Mouse (Mus musculus) midbrain, embryonic 14.5 days (tissue): ENCODE measurements around the gene Slc25a29. TPM values are rescaled to one million over a fixed set of nuclear protein-coding genes. Genes with fewer than 3 reads are reported as not detected.

Experiments used
- ATAC-seq: fragments of 200-750 bp; cut with Nextera tagmentation; 2 replicates; pipeline ENCODE4 v1.8.0; 2017; ENCODE audit warnings: moderate number of reproducible peaks, moderate library complexity; ENCODE audit not compliant: low FRiP score, low TSS enrichment
- DNase-seq: peaks from one replicate; pipeline ENCODE4 v3.0.0-alpha.2; 2015
- H3K27ac ChIP-seq: fragments of 300-500 bp; sonication (generic); replicated peaks from 2 replicates; pipeline ENCODE4 v1.5.1; 2014; ENCODE audit warnings: mild to moderate bottlenecking, low read depth, low read length, moderate library complexity
- H3K27me3 ChIP-seq: fragments of 300-500 bp; sonication (generic); 2 replicates; pipeline ENCODE4 v1.6.1; 2014; ENCODE audit warnings: low read length, control low read depth, mixed read lengths; ENCODE audit not compliant: control insufficient read depth, insufficient read depth
- H3K36me3 ChIP-seq: fragments of 300-500 bp; sonication (generic); 2 replicates; pipeline ENCODE4 v1.6.1; 2014; ENCODE audit warnings: low read length, control low read depth; ENCODE audit not compliant: control insufficient read depth, insufficient read depth
- H3K4me1 ChIP-seq: fragments of 300-500 bp; sonication (generic); 2 replicates; pipeline ENCODE4 v1.6.1; 2014; ENCODE audit warnings: mild to moderate bottlenecking, antibody characterized with exemption, low read length, control low read depth; ENCODE audit not compliant: control insufficient read depth, insufficient read depth
- H3K4me2 ChIP-seq: fragments of 300-500 bp; sonication (generic); 2 replicates; pipeline ENCODE4 v1.6.1; 2014; ENCODE audit warnings: mild to moderate bottlenecking, low read length, moderate library complexity
- H3K4me3 ChIP-seq: fragments of 300-500 bp; sonication (generic); replicated peaks from 2 replicates; pipeline ENCODE4 v1.5.1; 2014; ENCODE audit warnings: low read depth, low read length
- H3K9ac ChIP-seq: fragments of 300-500 bp; sonication (generic); replicated peaks from 2 replicates; pipeline ENCODE4 v1.6.1; 2014; ENCODE audit warnings: mild to moderate bottlenecking, low read length, moderate library complexity
- H3K9me3 ChIP-seq: fragments of 300-500 bp; sonication (generic); 2 replicates; pipeline ENCODE4 v1.6.1; 2016; ENCODE audit warnings: low read length, control low read depth, mixed read lengths; ENCODE audit not compliant: control insufficient read depth
- WGBS: fragments of 180-500 bp; shearing (Covaris S2); extraction: QIAGEN DNeasy Blood & Tissue Kit; methylation state at CpG from one replicate; pipeline ENCODE4 v1.1.7; 2014; 5-methylcytosine and 5-hydroxymethylcytosine counted together
- polyA plus RNA-seq: library from polyadenylated mRNA; unstranded; fragments of >200 nt; fragmentation: Nextera tagmentation; extraction: Ambion mirVana; gene quantifications from 2 replicates; pipeline ENCODE4 v1.2.1, GENCODE M21; 2014

Gene Slc25a29
- polyA plus RNA-seq, 1 experiment from 2014 or later = 19.9 TPM

GRCm38 (mm10) chr12:108801613-108802012, 34.1 kb downstream of the Slc25a29 start:
- Histone ChIP-seq H3K4me3 (no peak overlapping the region), H3K9ac (no peak overlapping the region), H3K27me3 (no peaks in the 10 kb centered on the region), H3K9me3 (no peaks in the 10 kb centered on the region), H3K4me1 (peaks cover 18% of the 10 kb centered on the region), H3K36me3 (no peaks in the 10 kb centered on the region), H3K4me2 (no peak overlapping the region), H3K27ac (no peak overlapping the region)
- WGBS = 74% methylated on average over 2 of the region's 2 CpGs
- ATAC-seq = no peak
- no peak for DNase-seq

GRCm38 (mm10) chr12:108794979-108795537, 40.6 kb downstream of the Slc25a29 start:
- Histone ChIP-seq H3K9me3 (no peaks in the 10 kb centered on the region), H3K4me2 (peak overlapping the region; percentile 61), H3K9ac (peak overlapping the region; percentile 93), H3K4me3 (peak overlapping the region; percentile 98), H3K27me3 (no peaks in the 10 kb centered on the region), H3K27ac (0 out of 2 replicates have a peak overlapping the region, but pooled peaks have one; percentile 97), H3K4me1 (peaks cover 42% of the 10 kb centered on the region), H3K36me3 (no peaks in the 10 kb centered on the region)
- ATAC-seq (no peak), DNase-seq (peak; percentile 9)
- WGBS = 14% methylated on average over 9 of the region's 9 CpGs

- H3K4me2 ChIP-seq = peak overlapping the region; percentile 61
- WGBS = under 1% methylated on average over 75 of the region's 94 CpGs
- H3K9me3 ChIP-seq = no peaks in the 10 kb centered on the region
- peak; percentile 64 for ATAC-seq
- H3K4me3 ChIP-seq = peak overlapping the region; percentile 98
- DNase-seq = peak; percentile 94
- peaks cover 39% of the 10 kb centered on the region for H3K4me1 ChIP-seq
- no peaks in the 10 kb centered on the region for H3K36me3 ChIP-seq
- no peaks in the 10 kb centered on the region for H3K27me3 ChIP-seq
- H3K27ac ChIP-seq = peak overlapping the region; percentile 97
- H3K9ac ChIP-seq = peak overlapping the region; percentile 93
Measured at GRCm38 (mm10) chr12:108794078-108794711, 41.5 kb downstream of the Slc25a29 start.

- DNase-seq (peak; percentile 24), ATAC-seq (no peak)
- WGBS = under 1% methylated on average over 61 of the region's 71 CpGs
- Histone ChIP-seq H3K36me3 (no peaks in the 10 kb centered on the region), H3K27me3 (no peaks in the 10 kb centered on the region), H3K9me3 (no peaks in the 10 kb centered on the region), H3K4me1 (peaks cover 39% of the 10 kb centered on the region), H3K9ac (peak overlapping the region; percentile 93), H3K4me2 (peak overlapping the region; percentile 61), H3K4me3 (peak overlapping the region; percentile 98), H3K27ac (peak overlapping the region; percentile 97)
Measured at GRCm38 (mm10) chr12:108793453-108793941, 42.2 kb downstream of the Slc25a29 start.

GRCm38 (mm10) chr12:108792546-108793452, 42.9 kb downstream of the Slc25a29 start, which contains the start of gene Yy1:
Gene Yy1 (plus strand): TSS chr12:108792973.
- Histone ChIP-seq H3K4me3 (peak within 1 kb of the TSS; percentile 98), H3K9ac (peak within 1 kb of the TSS; percentile 93), H3K9me3 (no peaks in the 10 kb centered on the region), H3K27me3 (no peaks in the 10 kb centered on the region), H3K36me3 (no peaks in the 10 kb centered on the region), H3K4me1 (peaks cover 39% of the 10 kb centered on the region), H3K27ac (peak within 1 kb of the TSS; percentile 97), H3K4me2 (peak within 1 kb of the TSS; percentile 73)
- peak; percentile 94 for ATAC-seq
- peak; percentile 100 for DNase-seq
- WGBS = under 1% methylated on average over 101 of the region's 127 CpGs

- peak overlapping the region; percentile 98 for H3K4me3 ChIP-seq
- H3K4me2 ChIP-seq = peak overlapping the region; percentile 73
- peak; percentile 44 for ATAC-seq
- H3K27me3 ChIP-seq = no peaks in the 10 kb centered on the region
- no peaks in the 10 kb centered on the region for H3K9me3 ChIP-seq
- H3K9ac ChIP-seq = peak overlapping the region; percentile 93
- DNase-seq = peak; percentile 91
- peak overlapping the region; percentile 97 for H3K27ac ChIP-seq
- H3K36me3 ChIP-seq = no peaks in the 10 kb centered on the region
- under 1% methylated on average over 52 of the region's 52 CpGs for WGBS
- peaks cover 37% of the 10 kb centered on the region for H3K4me1 ChIP-seq
Measured at GRCm38 (mm10) chr12:108792152-108792545, 43.5 kb downstream of the Slc25a29 start.

GRCm38 (mm10) chr12:108787329-108787728, 48.4 kb downstream of the Slc25a29 start:
- Histone ChIP-seq H3K27ac (no peak overlapping the region), H3K27me3 (no peaks in the 10 kb centered on the region), H3K9ac (no peak overlapping the region), H3K4me2 (no peak overlapping the region), H3K4me3 (no peak overlapping the region), H3K4me1 (peaks cover 16% of the 10 kb centered on the region), H3K36me3 (no peaks in the 10 kb centered on the region), H3K9me3 (no peaks in the 10 kb centered on the region)
- ATAC-seq = no peak
- no peak for DNase-seq
- 93% methylated on average over 2 of the region's 2 CpGs for WGBS

- WGBS = 97% methylated on average over 4 of the region's 4 CpGs
- no peak overlapping the region for H3K27ac ChIP-seq
- H3K36me3 ChIP-seq = no peaks in the 10 kb centered on the region
- H3K27me3 ChIP-seq = no peaks in the 10 kb centered on the region
- H3K9me3 ChIP-seq = no peaks in the 10 kb centered on the region
- H3K4me3 ChIP-seq = no peak overlapping the region
- no peak for ATAC-seq
- no peaks in the 10 kb centered on the region for H3K4me1 ChIP-seq
- no peak overlapping the region for H3K9ac ChIP-seq
- DNase-seq = no peak
- H3K4me2 ChIP-seq = no peak overlapping the region
Measured at GRCm38 (mm10) chr12:108785161-108785560, 50.5 kb downstream of the Slc25a29 start.
